ENCODE assay signal across 33 mouse cellular contexts in the genomic region with DNA sequence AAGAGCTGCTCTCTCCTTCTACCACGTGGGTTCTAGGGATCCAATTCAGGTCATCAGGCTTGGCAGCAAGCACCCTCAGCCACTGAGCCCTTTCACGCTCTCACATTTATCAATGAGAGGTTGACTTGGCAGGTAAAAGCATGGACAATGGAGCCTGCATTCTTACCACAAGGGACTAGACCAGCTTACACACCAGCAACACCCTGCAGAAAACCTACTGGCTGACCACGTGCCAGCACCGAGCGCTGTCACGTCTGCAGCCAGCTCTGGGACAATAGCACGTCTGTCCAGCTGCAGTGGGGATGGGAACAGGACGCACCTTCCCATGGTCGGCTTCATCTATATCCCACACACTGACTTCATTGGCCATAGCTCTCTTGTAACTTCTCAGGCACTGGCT. TPM values are rescaled to one million over a fixed set of nuclear protein-coding genes. Genes with fewer than 3 reads are reported as not detected.
"Had no signal": no experiment of that assay in that cellular context is flagged by ENCODE, and none has a peak within 500 bp of the region (broad histone marks: within the 10 kb centered on the region; RNA-seq: fewer than 3 reads in every experiment).

No protein-coding gene starts in this region.

- H3K4me3 ChIP-seq: embryonic facial prominence, embryonic 10.5 days; embryonic facial prominence, embryonic 12.5 days; embryonic facial prominence, embryonic 13.5 days; embryonic facial prominence, embryonic 15.5 days; erythroblast, embryonic 14.5 days; forebrain, embryonic 10.5 days; forebrain, embryonic 12.5 days; forebrain, embryonic 13.5 days; forebrain, embryonic 15.5 days; gastrocnemius, adult 2 months had no signal

- DNase-seq: cerebellum, adult 8-10 months; cerebellum, adult 9-10 months; cerebellum, adult 9-11 months; embryo, embryonic 11 days; forebrain, postnatal 0 days; gastrocnemius, postnatal 10 days; gastrocnemius, postnatal 14 days; gastrocnemius, postnatal 25 days; gastrocnemius, postnatal 36 days had no signal

- H3K9me3 ChIP-seq: embryonic facial prominence, embryonic 13.5 days; embryonic facial prominence, embryonic 15.5 days; forebrain, embryonic 10.5 days; forebrain, embryonic 12.5 days; forebrain, embryonic 13.5 days; forebrain, embryonic 15.5 days had no signal

- H3K27ac ChIP-seq: embryonic facial prominence, embryonic 10.5 days; embryonic facial prominence, embryonic 12.5 days; embryonic facial prominence, embryonic 13.5 days; embryonic facial prominence, embryonic 15.5 days; forebrain, embryonic 10.5 days; forebrain, embryonic 12.5 days; forebrain, embryonic 13.5 days; forebrain, embryonic 15.5 days; gastrocnemius, adult 2 months had no signal

- H3K27me3 ChIP-seq: embryonic facial prominence, embryonic 12.5 days; embryonic facial prominence, embryonic 13.5 days; embryonic facial prominence, embryonic 15.5 days; forebrain, embryonic 12.5 days; forebrain, embryonic 13.5 days; forebrain, embryonic 15.5 days had no signal

- H3K4me1 ChIP-seq: embryonic facial prominence, embryonic 10.5 days; embryonic facial prominence, embryonic 12.5 days; embryonic facial prominence, embryonic 13.5 days; embryonic facial prominence, embryonic 15.5 days; forebrain, embryonic 12.5 days; forebrain, embryonic 13.5 days; forebrain, embryonic 15.5 days had no signal

- H3K4me2 ChIP-seq: embryonic facial prominence, embryonic 12.5 days; embryonic facial prominence, embryonic 13.5 days; embryonic facial prominence, embryonic 15.5 days; forebrain, embryonic 12.5 days; forebrain, embryonic 13.5 days; forebrain, embryonic 15.5 days had no signal

- ATAC-seq: forebrain, embryonic 13.5 days; forebrain, embryonic 14.5 days; forebrain, embryonic 15.5 days; forebrain, embryonic 16.5 days; forebrain, postnatal 0 days had no signal

- H3K9ac ChIP-seq: embryonic facial prominence, embryonic 12.5 days; embryonic facial prominence, embryonic 13.5 days; embryonic facial prominence, embryonic 15.5 days; forebrain, embryonic 12.5 days; forebrain, embryonic 13.5 days; forebrain, embryonic 15.5 days; forebrain, postnatal 0 days had no signal

RNA-seq across cellular contexts. Expression of gene Upk1a, which starts 6.0 kb away (rescaled TPM):
- total RNA-seq: common myeloid progenitor, adult 5-6 weeks; gastrocnemius, adult 18-20 months; gastrocnemius, postnatal 25 days; gastrocnemius, postnatal 36 days; granulocyte monocyte progenitor cell, adult 5-6 weeks had no signal

RNA-seq across cellular contexts. Expression of gene Etv2, which starts 17.0 kb away (rescaled TPM):
- total RNA-seq: common myeloid progenitor, adult 5-6 weeks; forebrain, postnatal 0 days; gastrocnemius, adult 18-20 months; gastrocnemius, adult 2 months; gastrocnemius, adult 8-10 months; gastrocnemius, postnatal 10 days; gastrocnemius, postnatal 14 days; gastrocnemius, postnatal 25 days; gastrocnemius, postnatal 36 days; gastrocnemius, postnatal 4 days; granulocyte monocyte progenitor cell, adult 5-6 weeks; heart, adult 18-20 months had no signal
- polyA plus RNA-seq: cerebellum, adult 2 months; cortical plate, adult 2 months; embryonic facial prominence, embryonic 12.5 days; embryonic facial prominence, embryonic 13.5 days; embryonic facial prominence, embryonic 14.5 days; embryonic facial prominence, embryonic 15.5 days; erythroblast, embryonic 14.5 days; forebrain, embryonic 10.5 days; forebrain, embryonic 11.5 days; forebrain, embryonic 12.5 days; forebrain, embryonic 13.5 days; forebrain, embryonic 14.5 days; forebrain, embryonic 15.5 days; forebrain, embryonic 16.5 days; forebrain, postnatal 0 days; frontal cortex, adult 2 months; gonadal fat pad, adult 2 months had no signal

RNA-seq across cellular contexts. Expression of gene Zbtb32, which starts 19.9 kb away (rescaled TPM):
- total RNA-seq: forebrain, postnatal 0 days; gastrocnemius, adult 18-20 months; gastrocnemius, adult 8-10 months; gastrocnemius, postnatal 10 days; gastrocnemius, postnatal 14 days; gastrocnemius, postnatal 25 days; gastrocnemius, postnatal 36 days; gastrocnemius, postnatal 4 days; granulocyte monocyte progenitor cell, adult 5-6 weeks had no signal
- polyA plus RNA-seq: cerebellum, adult 2 months; frontal cortex, adult 2 months had no signal
